Mouse (Mus musculus): Measurements from ENCODE around the gene Bglap2.

- TF ChIP-seq CTCF (conservative IDR thresholded peaks at IDR 0.05 in 1 of 2, IDR thresholded peaks at IDR 0.05 in 1 of 2; ENCODE audit: low read depth in 2 of 2, low read length in 2 of 2): no peak
- no peak for TF ChIP-seq NRF1 (IDR thresholded peaks at IDR 0.05; ENCODE audit: low read depth, low read length)
- no peak for TF ChIP-seq ZMIZ1 (IDR thresholded peaks at IDR 0.05; ENCODE audit: low read depth, low read length)
- TF ChIP-seq JUND (conservative IDR thresholded peaks at IDR 0.05; ENCODE audit: low read depth, low read length): no peak
- TF ChIP-seq CHD2 (IDR thresholded peaks at IDR 0.05; ENCODE audit: low read length): no peak
- TF ChIP-seq KAT2A (IDR thresholded peaks at IDR 0.05; ENCODE audit: insufficient replicate concordance, low read length): no peak
- no peak for TF ChIP-seq MXI1 (IDR thresholded peaks at IDR 0.05; ENCODE audit: low read depth, low read length)
- no peak for TF ChIP-seq RAD21 (IDR thresholded peaks at IDR 0.05; ENCODE audit: low read depth, low read length)
- TF ChIP-seq E2F4 (IDR thresholded peaks at IDR 0.05; ENCODE audit: insufficient replicate concordance, low read depth, low read length): no peak
- TF ChIP-seq MAZ (IDR thresholded peaks at IDR 0.05; ENCODE audit: low read depth, low read length): no peak
These were observed 20.2 kb upstream of the Bglap2 start for GRCm38 (mm10) chr3:88398666-88399065.
